Mouse (Mus musculus) thymus, postnatal 10 days (tissue): Measurements from ENCODE around the gene H2-Ab1.
A peak's percentile ranks its signal among the peaks of the same experiment; 100 is the strongest.
"Not testable (repeated sequence)": the region's sequence is repeated elsewhere in the genome, so short reads cannot be mapped to it uniquely, and the experiment has no call there.

Source experiments
- DNase-seq, 2 experiments: peaks; one replicate each; pipeline ENCODE4 v3.0.0; 2021; ENCODE audit warnings: low spot score in 2 of 2

H2-Ab1 gene

DNA sequence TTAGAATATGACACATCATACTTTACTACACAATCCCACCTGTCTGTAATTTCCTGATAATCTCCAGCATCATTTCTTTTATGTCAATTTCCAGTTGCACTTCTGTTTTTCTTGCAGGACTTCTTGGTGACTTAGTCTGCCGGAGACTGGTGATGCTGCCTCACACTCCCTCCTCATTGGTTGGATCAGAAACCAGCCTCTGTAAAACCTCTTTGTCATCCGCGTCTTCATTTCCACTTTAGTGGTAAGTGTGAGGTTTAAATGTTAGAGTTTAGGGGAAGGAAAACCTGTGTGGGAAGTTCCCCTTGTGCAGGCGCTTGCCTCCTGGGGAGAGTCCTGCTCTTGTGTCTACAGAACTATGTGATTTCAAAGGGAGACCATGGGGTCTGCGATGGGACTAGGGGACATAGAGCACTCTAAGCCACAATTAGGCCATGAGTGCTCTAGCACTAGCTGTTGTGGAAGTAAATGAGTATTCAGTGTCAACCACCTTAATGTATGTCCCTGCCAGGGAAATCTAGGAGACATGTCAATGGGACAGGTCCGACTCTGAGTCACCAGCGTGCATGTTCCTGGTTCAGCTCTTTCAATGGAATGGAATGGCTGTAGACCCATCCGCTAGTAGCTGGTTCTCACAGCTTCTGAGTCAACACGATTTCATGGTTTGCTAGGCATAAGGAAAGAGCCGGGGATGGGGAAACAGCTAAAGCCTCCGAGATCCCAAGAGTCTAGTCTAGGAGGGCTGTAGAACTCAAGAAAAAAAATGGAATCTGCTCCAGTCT, at the start of gene H2-Ab1:
TSS of gene H2-Ab1 (plus strand) at position 96 of the 782 bp plus-strand sequence.
- peak; percentile 64 to 81 for DNase-seq

GRCm38 (mm10) chr17:34207866-34208265, 49.6 kb upstream of the H2-Ab1 start:
- DNase-seq, result peak in 1 of 2 experiments; percentile 2

DNA sequence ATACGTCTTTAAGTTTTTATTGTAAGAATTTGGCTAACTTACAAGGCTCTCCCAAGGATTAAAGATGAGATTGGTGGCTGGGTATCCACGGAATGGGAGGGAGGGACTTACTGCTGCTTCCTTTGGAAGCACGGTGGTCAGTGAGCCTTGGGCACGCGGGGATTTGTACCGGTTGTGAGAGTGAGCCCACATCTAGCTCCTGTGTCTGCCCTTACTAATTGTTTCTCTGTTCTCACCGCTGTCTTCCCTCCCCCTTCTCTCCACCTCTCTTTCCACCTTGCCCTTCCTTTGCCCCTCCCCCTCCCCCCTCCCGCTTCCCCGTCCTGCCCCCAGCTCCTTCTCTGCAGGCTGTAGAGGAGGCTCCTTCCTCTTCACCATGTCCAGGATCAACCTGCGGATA, 49.1 kb upstream of the H2-Ab1 start:
- DNase-seq, result peak in 1 of 2 experiments; percentile 7

GRCm38 (mm10) chr17:34209680-34210079, 47.8 kb upstream of the H2-Ab1 start:
- peak; percentile 36 to 50 for DNase-seq

DNA sequence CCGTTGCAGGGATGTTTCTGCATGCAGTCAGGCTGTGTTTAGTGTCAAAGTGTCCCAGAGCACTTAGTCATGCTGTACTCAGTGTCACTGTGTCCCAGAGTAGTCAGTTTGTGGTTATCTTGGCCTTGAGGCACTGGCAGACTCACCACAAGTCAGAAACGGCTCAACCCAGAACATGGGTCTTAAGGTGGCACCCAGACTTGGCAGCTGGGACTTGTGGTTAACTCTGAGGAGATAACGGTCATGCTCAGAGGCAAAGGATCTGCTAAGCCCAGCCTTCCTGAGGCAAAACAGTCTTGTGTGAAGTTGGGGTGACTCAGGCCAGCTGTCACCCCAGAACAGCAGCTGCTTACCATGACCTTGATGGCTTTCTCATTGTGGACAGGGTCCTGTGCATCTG, 46.9 kb upstream of the H2-Ab1 start:
- peak; percentile 55 to 69 for DNase-seq

DNA sequence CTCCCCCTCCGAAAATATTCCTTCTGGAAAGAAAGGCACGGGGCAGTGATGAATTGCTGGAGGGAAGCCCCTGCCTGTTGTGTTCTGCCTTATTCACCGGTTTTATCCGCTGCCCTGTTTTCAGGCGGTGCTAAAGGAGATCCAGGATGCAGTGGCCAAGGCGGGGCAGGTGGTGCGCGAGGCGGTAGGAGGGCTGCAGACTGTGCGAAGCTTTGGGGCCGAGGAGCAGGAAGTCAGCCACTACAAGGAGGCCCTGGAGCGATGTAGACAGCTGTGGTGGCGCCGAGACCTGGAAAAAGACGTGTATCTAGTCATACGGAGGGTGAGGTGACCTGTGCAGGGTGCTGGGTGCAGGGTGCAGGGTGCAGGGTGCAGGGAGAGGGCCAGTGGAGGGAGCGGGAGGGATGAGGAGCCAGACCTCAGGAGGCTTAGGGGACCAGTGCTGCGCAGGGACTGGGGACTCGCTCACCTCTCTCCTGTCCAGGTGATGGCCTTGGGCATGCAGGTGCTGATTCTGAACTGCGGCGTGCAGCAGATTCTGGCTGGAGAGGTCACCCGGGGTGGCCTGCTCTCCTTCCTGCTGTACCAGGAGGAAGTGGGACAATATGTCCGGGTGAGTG, 45.6 kb upstream of the H2-Ab1 start:
- peak; percentile 80 to 82 for DNase-seq

DNA sequence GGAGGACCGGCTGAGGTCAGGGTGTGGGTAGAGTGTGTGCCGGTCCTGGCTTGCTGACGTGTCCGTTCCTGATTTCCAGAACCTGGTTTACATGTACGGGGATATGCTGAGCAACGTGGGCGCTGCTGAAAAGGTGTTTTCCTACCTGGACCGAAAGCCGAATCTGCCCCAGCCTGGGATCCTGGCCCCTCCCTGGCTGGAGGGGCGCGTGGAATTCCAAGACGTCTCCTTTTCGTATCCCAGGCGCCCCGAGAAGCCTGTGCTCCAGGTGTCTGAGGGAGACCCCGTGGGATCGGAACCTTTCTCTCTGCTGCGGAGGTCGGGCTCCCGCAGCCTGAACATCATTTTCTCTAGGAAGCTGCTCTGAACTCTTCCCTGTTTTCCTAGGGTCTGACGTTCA, 43.6 kb upstream of the H2-Ab1 start:
- DNase-seq, result peak; percentile 2

DNA sequence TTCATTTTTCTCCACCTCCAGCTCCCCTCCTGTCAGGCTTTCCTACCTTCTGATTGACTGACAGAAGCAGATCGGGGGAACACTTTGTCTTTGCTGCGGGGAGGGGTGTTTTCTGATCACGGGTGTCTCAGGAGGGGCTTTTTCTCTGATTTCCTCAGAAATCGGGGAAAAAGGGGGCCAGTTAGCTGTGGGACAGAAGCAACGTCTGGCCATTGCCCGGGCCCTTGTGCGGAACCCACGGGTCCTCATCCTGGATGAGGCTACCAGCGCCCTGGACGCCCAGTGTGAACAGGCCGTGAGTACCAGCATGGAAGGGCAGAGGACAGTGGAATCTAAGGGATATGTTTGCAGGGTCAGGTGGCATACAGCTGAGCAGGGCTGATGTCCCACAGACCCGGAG, 42.3 kb upstream of the H2-Ab1 start:
- DNase-seq, result peak; percentile 2

DNA sequence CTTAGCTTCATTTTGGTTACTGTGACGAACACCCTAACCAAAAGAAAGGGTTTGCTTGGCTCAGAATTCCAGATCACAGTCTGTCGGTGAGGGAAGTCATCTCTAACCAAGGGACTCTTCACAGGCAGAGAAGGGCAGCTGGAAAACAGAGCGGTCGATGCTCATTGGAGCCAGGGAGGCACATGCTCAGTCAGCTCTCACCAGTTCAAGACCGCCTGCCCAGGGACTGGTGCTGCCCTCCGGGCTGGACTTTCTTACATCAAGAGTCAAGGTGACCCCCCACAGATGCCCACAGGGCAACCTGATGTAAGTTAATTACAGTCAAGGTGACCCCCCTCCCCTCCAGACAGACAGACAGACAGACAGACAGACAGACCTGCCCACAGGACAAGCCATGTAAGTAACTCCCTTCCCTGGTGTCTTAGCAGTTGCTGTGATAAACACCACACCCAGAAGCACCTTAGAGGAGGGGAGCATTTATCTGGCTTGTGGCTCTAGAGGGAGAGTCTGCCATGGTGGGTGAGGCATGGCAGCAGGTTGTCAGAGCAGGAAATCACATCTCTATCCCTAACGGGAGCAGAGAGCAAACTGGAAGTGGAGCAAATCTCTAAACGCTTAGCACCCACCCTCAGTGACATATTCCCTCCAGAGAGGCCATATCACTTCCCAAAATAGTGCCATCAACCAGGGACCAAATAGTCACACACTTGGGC, 40.1 kb upstream of the H2-Ab1 start:
- DNase-seq, result peak; percentile 3 to 6

DNA sequence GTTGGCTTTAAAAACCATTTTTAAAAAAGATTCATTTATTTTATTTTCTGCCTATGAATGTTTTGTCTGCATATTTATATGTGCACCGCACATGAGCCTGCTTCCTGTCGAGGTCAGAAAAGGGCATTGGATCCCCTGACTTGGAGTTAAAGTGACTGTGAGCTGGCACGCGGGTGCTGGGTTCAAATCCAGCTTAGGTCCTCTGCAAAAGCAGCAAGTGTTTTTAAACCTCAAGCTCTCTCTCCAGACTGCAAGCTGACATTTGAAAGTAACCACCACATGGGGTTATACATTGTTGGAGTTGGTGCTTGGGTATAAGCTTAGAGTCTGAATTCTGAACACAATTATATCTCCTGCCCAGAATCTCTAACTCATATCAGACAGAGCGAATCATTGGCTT, 39.5 kb upstream of the H2-Ab1 start:
- peak; percentile 2 to 3 for DNase-seq

DNA sequence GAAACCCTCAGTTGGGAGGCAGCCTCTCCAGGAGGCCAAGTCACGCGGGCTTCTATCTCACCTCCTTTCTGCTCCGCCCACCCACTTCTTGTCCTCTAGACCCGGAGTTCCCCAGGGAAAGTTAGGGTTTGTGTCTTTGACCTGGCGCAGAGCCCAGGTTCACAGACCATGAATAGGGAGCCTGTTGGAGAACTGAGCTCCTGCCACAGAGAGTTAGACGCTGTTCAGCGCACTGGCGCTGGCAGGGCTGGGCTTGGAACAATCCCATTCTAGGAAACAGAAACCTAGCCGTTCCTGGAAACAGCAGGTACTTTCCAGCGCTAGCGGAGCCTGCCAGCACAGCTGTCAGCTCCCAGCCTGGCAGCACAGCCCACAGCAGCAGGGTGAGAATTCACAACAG, 38.8 kb upstream of the H2-Ab1 start:
- DNase-seq, result peak; percentile 12 to 13

DNA sequence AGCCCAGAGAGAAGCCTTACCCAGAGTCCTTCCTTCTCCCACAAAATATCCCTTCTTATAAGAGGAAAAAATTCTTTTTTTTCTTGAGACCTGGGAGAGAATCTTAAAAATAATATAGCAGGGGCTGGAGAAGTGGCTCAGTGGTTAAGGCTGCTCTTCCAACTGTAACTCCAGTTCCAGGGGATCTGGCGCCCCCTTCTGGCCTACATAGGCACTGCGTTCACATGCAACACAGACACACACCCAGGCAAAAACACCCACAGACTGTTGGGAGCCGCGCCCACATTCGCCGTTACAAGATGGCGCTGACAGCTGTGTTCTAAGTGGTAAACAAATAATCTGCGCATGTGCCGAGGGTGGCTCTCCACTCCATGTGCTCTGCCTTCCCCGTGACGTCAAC, 38.4 kb upstream of the H2-Ab1 start:
- peak; percentile 70 to 88 for DNase-seq

DNA sequence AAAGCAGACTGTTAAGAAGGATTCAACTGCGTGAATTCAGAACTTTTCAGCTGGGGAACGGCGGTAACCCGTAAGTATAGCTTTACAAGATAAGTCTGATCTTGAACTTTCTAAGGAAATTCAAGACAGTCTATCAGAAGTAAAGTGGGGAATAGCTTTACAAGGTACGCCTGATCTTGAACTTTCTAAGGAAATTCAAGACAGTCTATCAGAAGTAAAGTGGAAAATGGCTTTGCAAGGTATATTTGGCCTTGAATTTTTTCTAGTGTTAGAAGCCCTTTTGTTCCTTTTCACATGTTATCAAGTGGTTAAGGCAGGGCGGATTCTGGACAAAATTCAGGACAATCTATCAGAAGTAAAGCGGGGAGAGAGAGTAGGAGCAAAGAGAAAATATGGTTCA, 37.7 kb upstream of the H2-Ab1 start:
- DNase-seq, result peak; percentile 3 to 49

DNA sequence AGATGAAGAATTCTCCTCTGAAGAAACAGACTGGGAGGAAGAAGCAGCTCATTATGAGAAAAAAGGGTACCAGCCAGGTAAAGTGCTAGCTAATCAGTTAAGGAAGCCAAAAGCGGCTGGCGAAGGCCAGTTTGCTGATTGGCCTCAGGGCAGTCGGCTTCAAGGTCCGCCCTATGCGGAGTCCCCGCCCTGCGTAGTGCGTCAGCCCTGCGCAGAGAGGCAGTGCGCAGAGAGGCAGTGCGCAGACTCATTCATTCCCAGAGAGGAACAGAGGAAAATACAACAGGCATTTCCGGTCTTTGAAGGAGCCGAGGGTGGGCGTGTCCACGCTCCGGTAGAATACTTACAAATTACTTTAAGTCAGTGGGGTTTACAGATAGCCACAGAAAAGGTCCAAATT, 37.1 kb upstream of the H2-Ab1 start:
- DNase-seq, result not testable (repeated sequence)

DNA sequence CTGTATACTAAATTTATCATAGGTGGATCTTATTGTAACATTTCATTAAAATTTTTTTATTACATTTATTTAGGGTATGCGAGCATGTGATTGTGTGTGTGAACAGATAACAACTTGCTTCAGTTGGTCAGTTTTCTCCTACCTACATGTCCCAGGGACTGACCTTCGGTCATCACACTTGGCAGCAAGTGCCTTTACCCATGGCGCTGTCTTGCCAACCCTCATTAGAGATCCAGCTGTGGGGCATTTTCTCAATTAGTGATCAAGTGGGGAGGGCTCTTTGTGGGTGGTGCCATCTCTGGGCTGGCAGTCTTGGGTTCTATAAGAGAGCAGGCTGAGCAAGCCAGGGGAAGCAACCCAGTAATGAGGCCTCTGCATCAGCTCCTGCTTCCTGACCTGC, 32.7 kb upstream of the H2-Ab1 start:
- peak; percentile 2 for DNase-seq

- DNase-seq, result peak; percentile 2
These were observed 32.1 kb upstream of the H2-Ab1 start for GRCm38 (mm10) chr17:34225426-34225825.

- DNase-seq, result peak; percentile 4 to 12
These were observed 31.6 kb upstream of the H2-Ab1 start for GRCm38 (mm10) chr17:34225911-34226310.

DNA sequence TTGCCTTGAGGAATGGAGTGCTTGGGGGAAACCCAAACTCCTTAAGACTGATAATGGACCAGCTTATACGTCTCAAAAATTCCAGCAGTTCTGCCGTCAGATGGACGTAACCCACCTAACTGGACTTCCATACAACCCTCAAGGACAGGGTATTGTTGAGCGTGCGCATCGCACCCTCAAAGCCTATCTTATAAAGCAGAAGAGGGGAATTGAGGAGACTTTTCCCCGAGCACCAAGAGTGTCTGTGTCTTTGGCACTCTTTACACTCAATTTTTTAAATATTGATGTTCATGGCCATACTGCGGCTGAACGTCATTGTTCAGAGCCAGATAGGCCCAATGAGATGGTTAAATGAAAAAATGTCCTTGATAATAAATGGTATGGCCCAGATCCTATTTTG, 26.5 kb upstream of the H2-Ab1 start:
- DNase-seq, result peak in 1 of 2 experiments; percentile 2

DNA sequence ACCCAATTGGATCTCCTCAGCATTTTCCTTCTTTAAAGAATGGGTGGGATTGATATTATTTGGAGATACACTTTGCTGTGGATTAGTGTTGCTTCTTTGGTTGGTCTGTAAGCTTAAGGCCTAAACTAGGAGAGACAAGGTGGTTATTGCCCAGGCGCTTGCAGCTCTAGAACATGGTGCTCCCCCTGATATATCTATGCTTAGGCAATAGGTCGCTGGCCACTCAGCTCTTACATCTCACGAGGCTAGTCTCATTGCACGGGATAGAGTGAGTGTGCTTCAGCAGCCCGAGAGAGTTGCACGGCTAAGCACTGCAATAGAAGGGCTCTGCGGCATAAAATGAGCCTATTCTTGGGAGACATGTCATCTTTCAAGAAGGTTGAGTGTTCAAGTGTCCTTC, 25.5 kb upstream of the H2-Ab1 start:
- DNase-seq, result not testable (repeated sequence)

- peak; percentile 84 to 89 for DNase-seq
These were observed 22.6 kb upstream of the H2-Ab1 start for GRCm38 (mm10) chr17:34234926-34235325.

- no peak for DNase-seq
These were observed 20.8 kb upstream of the H2-Ab1 start for GRCm38 (mm10) chr17:34236691-34237090.

GRCm38 (mm10) chr17:34237741-34238140, 19.7 kb upstream of the H2-Ab1 start:
- no peak for DNase-seq

DNA sequence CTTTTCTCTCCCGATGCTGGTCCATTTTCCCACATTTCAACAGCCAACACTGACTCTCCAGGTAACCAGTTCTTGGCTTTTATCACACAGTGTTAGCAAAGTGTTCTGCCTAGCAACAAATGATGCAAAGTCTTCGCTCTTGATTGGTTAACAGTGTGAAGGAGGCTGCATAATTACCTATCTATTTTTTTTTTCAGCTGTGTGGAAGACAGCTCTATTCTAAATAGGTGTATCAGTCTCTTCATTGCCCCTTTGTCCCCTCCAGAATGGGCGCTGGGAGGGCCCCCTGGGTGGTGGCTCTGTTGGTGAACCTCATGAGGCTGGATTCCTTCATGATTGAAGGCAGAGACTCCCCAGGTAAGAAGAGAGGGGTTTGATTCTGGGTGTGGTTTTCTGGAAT, 18.8 kb upstream of the H2-Ab1 start, which contains the start of gene H2-Ob:
TSS of gene H2-Ob (plus strand) at position 198 of the 400 bp plus-strand sequence.
- DNase-seq, result peak; percentile 54 to 72
